Mouse (Mus musculus) bone marrow, adult 2 months (tissue): ENCODE measurements around the gene Fam129b. TPM values are rescaled to one million over a fixed set of nuclear protein-coding genes. Genes with fewer than 3 reads are reported as not detected.

Experiments
- H3K27ac ChIP-seq: fragments of 200-500 bp; 2 replicates; pipeline ENCODE4 v1.5.1; 2012; ENCODE audit warnings: low read depth, mild to moderate bottlenecking, control low read depth, inconsistent platforms, low read length; ENCODE audit not compliant: control insufficient read depth, poor library complexity, insufficient read depth
- H3K4me1 ChIP-seq: fragments of 200-500 bp; 2 replicates; pipeline ENCODE4 v1.6.1; 2011; ENCODE audit warnings: low read length; ENCODE audit not compliant: control insufficient read depth, insufficient read depth
- H3K4me3 ChIP-seq: fragments of 200-500 bp; replicated peaks from 2 replicates; pipeline ENCODE3; 2011; ENCODE audit warnings: mild to moderate bottlenecking, low read depth, low read length, control low read depth; ENCODE audit not compliant: control insufficient read depth
- CTCF ChIP-seq: fragments of 200-500 bp; IDR thresholded peaks from 2 replicates; pipeline ENCODE4 v1.5.1; 2011; ENCODE audit warnings: low read length, control low read depth; ENCODE audit not compliant: control insufficient read depth, insufficient read depth
- POLR2A ChIP-seq: fragments of 200-500 bp; IDR thresholded peaks from 2 replicates; pipeline ENCODE4 v1.6.1; 2011; ENCODE audit warnings: low read depth, mild to moderate bottlenecking, control low read depth, low read length, borderline replicate concordance; ENCODE audit not compliant: control insufficient read depth
- WGBS: fragments of 180-500 bp; shearing (Covaris S2); methylation state at CpG from one replicate; pipeline ENCODE4 v1.1.7; 2018; 5-methylcytosine and 5-hydroxymethylcytosine counted together
- polyA plus RNA-seq: library from polyadenylated mRNA; stranded (reverse); fragments of >200 nt; gene quantifications from 2 replicates; pipeline ENCODE4 v1.2.4, GENCODE M21; 2011; ENCODE audit warnings: low replicate concordance; ENCODE audit not compliant: missing spikeins, insufficient read depth, insufficient read length

Fam129b gene
- polyA plus RNA-seq, 1 experiment: 9.9 TPM

DNA sequence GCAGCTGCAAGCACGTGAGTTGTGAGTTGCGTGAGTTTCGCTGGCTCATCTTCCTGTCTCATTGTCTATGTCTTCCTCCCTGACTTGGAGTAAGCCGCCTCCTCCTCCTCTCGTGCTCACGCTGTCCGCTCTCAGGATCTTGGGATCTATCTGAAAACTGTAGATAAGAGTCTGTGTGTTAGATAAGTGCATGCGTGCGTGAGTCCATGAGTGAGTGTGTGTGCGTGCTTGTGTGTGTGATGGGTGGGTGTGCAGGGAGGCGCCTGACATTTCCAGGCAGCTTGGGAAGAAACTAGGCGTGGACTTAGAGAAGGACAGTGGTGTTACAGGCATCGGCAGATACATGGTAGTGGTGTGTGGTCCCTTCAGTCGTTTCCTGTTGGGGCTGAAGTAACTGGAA is 16.6 kb downstream of the Fam129b start:
- TF ChIP-seq POLR2A (no peak), CTCF (no peak)
- no peak overlapping the region for H3K27ac ChIP-seq
- peaks cover 3% of the 10 kb centered on the region; the same call in 1 of the 2 replicates for H3K4me1 ChIP-seq
- H3K4me3 ChIP-seq: no peak overlapping the region
- WGBS: 56% methylated on average over 14 of the region's 14 CpGs

DNA sequence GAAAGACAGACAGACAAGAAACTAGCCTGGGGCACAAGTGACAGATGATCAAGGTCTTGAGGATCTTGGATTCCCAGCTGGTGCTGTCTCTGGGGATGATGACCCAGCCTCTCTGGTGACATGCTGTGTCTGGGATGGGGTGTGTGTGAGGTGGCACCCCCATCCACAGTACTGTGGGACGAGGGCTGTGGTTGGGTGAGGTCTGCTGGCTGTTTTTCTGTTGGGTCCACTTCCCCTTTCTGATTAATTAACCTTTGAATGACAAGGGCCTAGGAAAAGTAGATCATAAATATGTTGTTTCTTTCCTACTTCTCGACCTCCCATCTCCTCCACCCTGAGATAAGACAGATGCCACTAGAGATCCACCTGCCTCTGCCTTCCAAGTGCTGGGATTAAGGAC is 18.2 kb downstream of the Fam129b start:
- TF ChIP-seq POLR2A: no peak
- TF ChIP-seq CTCF: no peak
- no peak overlapping the region for H3K4me3 ChIP-seq
- peak overlapping the region; percentile 40; the same call in 1 of the 2 replicates for H3K27ac ChIP-seq
- 6% methylated on average over 2 of the region's 2 CpGs for WGBS
- peaks cover 5% of the 10 kb centered on the region for H3K4me1 ChIP-seq

DNA sequence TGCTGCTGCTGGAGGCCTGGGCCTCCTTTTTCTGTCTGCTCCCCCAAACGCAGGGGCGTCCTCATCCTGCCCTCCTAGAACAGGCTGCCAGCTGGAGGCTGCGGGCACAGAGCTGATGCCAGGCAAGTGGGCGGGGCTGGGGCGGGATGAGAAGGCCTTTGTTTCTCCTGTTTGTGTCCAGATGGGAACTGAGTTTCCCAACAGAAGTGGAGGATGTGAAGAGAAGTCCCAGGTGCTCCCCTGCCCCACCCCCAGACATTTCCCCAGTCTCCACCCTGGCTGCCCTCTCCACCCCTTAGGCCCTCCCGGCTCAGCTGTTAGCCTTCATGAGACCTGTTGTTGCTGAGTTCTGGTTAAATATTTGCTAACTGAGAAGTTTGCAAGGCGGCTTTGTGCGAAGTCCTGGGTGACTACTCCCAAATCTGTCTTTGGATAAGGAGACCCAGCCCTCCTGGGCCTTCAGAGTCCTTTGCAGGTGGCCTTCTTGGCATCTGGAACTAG is 19.7 kb downstream of the Fam129b start:
- Histone ChIP-seq H3K4me3 (no peak overlapping the region), H3K4me1 (peaks cover 5% of the 10 kb centered on the region), H3K27ac (no peak overlapping the region)
- TF ChIP-seq POLR2A (no peak), CTCF (no peak)
- WGBS: 59% methylated on average over 8 of the region's 8 CpGs

DNA sequence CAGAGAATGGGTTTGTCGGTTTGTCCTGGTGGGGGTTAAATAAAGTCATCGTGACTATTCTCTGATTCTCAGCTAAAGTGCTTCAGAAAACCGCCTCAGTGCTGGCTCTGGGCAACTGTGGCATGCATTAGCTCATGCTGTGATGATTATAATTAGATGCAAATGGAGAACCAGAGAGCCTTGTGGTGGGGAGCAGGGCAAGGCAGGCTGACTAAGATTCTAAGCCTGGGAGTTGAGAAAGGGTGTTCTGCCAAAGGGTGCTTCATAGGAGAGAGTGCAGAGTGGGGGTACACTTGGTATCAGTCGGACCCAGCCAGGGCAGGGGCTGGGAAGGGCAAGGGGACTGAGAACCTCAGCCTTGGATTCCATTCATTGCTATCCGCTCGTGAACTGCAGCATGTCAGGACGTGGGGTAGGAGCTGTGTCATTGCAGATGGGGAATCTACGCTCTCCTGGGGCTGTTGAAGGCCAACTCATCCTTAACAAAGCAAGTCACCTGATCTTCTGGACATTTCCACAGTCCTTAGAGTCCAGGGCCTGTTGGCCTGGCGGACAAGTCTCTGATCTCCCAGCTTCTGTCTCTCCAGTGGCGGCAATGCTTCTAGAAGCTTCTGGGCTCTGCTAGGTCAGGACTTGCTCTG is 20.7 kb downstream of the Fam129b start:
- no peak for TF ChIP-seq CTCF
- no peak for TF ChIP-seq POLR2A
- Histone ChIP-seq H3K27ac (no peak overlapping the region), H3K4me1 (peaks cover 5% of the 10 kb centered on the region), H3K4me3 (no peak overlapping the region)
- 70% methylated on average over 10 of the region's 10 CpGs for WGBS

DNA sequence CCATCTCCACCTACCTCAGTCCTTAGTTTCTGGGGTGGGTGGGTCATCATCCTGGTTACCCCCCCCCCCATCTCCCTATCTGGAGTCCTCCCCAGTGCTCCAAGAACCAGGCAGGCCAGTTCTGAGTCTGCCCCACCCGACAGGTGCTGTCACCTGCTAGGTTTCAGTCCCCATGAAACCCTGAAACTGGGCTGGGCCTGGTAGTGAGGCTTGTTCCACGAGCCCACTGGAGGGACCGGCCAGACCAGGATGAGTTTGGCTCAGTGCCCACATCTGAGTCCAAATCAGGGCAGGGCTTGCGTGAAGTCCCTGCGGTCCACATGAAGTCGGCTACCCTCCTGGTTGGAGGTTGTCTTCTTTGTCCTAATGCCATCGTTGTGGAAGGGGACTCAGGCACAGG is 23.1 kb downstream of the Fam129b start:
- Histone ChIP-seq H3K27ac (no peak overlapping the region), H3K4me3 (no peak overlapping the region)

DNA sequence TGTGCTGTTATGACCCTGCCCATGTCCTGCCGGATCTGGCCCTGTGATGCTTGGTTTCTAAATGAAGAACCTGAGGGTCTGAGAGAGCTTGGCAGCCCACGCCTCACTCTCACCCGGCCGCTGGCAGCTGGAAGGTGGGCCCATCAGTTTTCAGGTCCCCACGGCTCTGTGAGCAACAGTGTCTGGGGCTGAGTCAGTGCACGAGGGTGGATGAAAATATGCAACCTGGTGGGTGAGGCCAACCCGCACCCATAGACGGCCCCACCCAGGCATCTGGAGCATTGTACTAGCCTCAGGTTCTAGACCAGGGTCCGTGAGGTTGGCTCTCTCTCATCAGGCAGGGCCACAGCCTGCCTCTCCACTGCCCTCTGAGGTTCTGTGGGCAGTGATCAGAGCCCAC is 26.2 kb downstream of the Fam129b start:
- Histone ChIP-seq H3K4me3 (no peak overlapping the region), H3K27ac (no peak overlapping the region), H3K4me1 (peaks cover 2% of the 10 kb centered on the region)
- 78% methylated on average over 9 of the region's 9 CpGs for WGBS
- TF ChIP-seq POLR2A: no peak
- no peak for TF ChIP-seq CTCF

More for the DNA sequence above, 23.1 kb downstream of the Fam129b start:
- 77% methylated on average over 7 of the region's 7 CpGs for WGBS
- TF ChIP-seq CTCF (no peak), POLR2A (no peak)
- peaks cover 3% of the 10 kb centered on the region for H3K4me1 ChIP-seq

DNA sequence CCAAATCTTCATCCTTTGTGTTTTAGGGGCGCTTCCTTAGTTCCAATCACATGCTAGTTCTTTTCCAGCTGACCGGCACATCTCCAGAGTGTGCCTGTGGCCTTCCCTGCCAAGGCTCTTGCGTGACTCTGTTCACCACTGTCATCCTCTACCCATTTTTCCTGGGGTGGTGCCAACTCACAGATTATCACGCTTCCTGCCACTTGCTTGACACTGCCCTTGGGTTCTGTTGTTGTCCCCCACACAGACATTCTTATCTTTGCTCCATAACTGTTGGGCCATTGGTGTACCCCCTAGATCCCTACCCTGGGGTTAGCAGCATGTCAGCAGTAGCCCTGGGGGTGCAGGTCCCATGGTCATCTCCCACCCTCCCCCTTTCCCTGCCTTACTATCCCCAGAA is 27.6 kb downstream of the Fam129b start:
- no peak overlapping the region for H3K27ac ChIP-seq
- H3K4me1 ChIP-seq: no peaks in the 10 kb centered on the region; the same call in 1 of the 2 replicates
- H3K4me3 ChIP-seq: no peak overlapping the region
- TF ChIP-seq POLR2A (no peak), CTCF (no peak)
- 69% methylated on average over 4 of the region's 4 CpGs for WGBS

DNA sequence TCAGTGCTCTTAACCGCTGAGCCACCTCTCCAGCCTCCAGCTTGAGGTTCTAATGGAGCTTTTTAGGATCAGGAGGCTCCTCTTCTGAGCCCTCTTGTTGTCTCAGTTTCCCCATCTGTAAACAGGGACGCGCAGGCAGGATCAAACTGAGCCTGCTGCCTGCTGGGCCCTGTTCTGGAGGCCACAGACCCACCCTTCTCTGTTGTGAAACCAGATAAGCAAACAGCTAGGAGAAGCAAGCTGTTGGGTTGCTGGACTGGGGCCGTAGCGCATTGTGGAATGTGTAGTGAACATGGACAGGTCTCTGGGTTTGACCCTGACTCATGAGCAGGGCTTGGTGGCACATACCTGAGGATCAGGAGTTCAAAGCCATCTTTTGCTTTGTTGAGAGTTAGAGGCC is 28.7 kb downstream of the Fam129b start:
- no peaks in the 10 kb centered on the region; the same call in 1 of the 2 replicates for H3K4me1 ChIP-seq
- 61% methylated on average over 5 of the region's 5 CpGs for WGBS
- H3K4me3 ChIP-seq: no peak overlapping the region
- TF ChIP-seq POLR2A (no peak), CTCF (no peak)
- H3K27ac ChIP-seq: no peak overlapping the region

DNA sequence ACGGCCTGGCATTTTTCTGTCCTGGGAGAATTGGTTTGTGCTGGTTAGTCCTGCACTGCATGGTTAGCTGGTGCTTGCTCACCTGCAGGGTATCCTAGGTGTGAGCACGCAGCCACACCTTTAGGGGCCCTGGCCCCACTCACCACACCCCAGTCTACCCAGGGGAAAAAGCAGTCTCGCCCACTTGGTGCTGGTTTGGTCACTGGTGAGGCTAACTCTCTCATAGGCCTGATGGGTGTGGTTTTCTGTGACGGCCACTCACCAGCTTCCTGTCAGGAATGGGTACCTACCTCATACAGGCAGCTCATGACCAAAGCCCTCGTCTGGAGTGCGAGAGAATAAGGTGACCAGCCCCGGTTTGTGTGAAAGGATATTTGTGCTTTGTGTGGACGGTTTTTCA is 29.4 kb downstream of the Fam129b start:
- Histone ChIP-seq H3K27ac (no peak overlapping the region), H3K4me3 (no peak overlapping the region), H3K4me1 (no peaks in the 10 kb centered on the region; the same call in 1 of the 2 replicates)
- 67% methylated on average over 8 of the region's 8 CpGs for WGBS
- no peak for TF ChIP-seq CTCF
